Mouse (Mus musculus) liver, adult 2 months (tissue): ENCODE results near the gene Agtpbp1. TPM values are rescaled to one million over a fixed set of nuclear protein-coding genes. Genes with fewer than 3 reads are reported as not detected.

ENCODE experiments used
- DNase-seq: peaks from one replicate; pipeline ENCODE4 v3.0.0-alpha.2; 2011; ENCODE audit warnings: low read depth, low spot score; ENCODE audit errors: extremely low read depth
- H3K27ac ChIP-seq: fragments of 200-500 bp; replicated peaks from 2 replicates; pipeline ENCODE4 v1.5.1; 2012; ENCODE audit warnings: low read depth, mild to moderate bottlenecking, control low read depth, inconsistent platforms, low read length; ENCODE audit not compliant: insufficient read depth
- H3K27me3 ChIP-seq: fragments of 200-500 bp; 2 replicates; pipeline ENCODE4 v1.6.1; 2012; ENCODE audit warnings: mild to moderate bottlenecking, moderate library complexity, low read length, inconsistent platforms; ENCODE audit not compliant: control insufficient read depth, insufficient read depth
- H3K36me3 ChIP-seq: fragments of 200-500 bp; 2 replicates; pipeline ENCODE4 v1.6.1; 2012; ENCODE audit warnings: low read length, inconsistent platforms; ENCODE audit not compliant: control insufficient read depth, insufficient read depth
- H3K4me1 ChIP-seq: fragments of 200-500 bp; 2 replicates; pipeline ENCODE4 v1.6.1; 2011; ENCODE audit warnings: low read length; ENCODE audit not compliant: control insufficient read depth, insufficient read depth
- H3K4me3 ChIP-seq: fragments of 200-500 bp; 2 replicates; pipeline ENCODE4 v1.5.1; 2011; ENCODE audit warnings: low read depth, mild to moderate bottlenecking, control low read depth, low read length, moderate library complexity; ENCODE audit not compliant: insufficient read depth
- H3K79me2 ChIP-seq: fragments of 200-500 bp; 2 replicates; pipeline ENCODE4 v1.6.1; 2012; ENCODE audit warnings: inconsistent platforms, mild to moderate bottlenecking, low read length, moderate library complexity; ENCODE audit not compliant: control insufficient read depth, insufficient read depth
- H3K9ac ChIP-seq: fragments of 200-500 bp; 2 replicates; pipeline ENCODE4 v1.6.1; 2012; ENCODE audit warnings: low read depth, mild to moderate bottlenecking, control low read depth, inconsistent platforms, low read length
- CTCF ChIP-seq: fragments of 200-500 bp; IDR thresholded peaks from 2 replicates; pipeline ENCODE4 v1.5.1; 2011; ENCODE audit warnings: low read depth, low read length, control low read depth
- POLR2A ChIP-seq: fragments of 200-500 bp; IDR thresholded peaks from 2 replicates; pipeline ENCODE4 v1.6.1; 2011; ENCODE audit warnings: low read length, control low read depth; ENCODE audit not compliant: insufficient read depth; ENCODE audit errors: extremely low read depth
- WGBS: fragments of 180-500 bp; shearing (Covaris S2); methylation state at CpG from one replicate; pipeline ENCODE4 v1.1.7; 2018; 5-methylcytosine and 5-hydroxymethylcytosine counted together
- polyA plus RNA-seq: library from polyadenylated mRNA; depleted of rRNA; stranded (reverse); fragments of >200 nt; gene quantifications from 2 replicates; pipeline ENCODE4 v1.2.3, GENCODE M21; 2012
- total RNA-seq: library from RNA; depleted of rRNA; stranded (reverse); fragments of >200 nt; gene quantifications from 2 replicates; pipeline ENCODE4 v1.2.3, GENCODE M21; 2014

Gene Agtpbp1
- total and polyA plus RNA-seq, 2 experiments: 1.9 to 10.0 TPM

GRCm38 (mm10) chr13:59621643-59622489, 36.8 kb upstream of the Agtpbp1 start:
- WGBS: 90% methylated on average over 7 of the region's 7 CpGs
- peaks cover 58% of the 10 kb centered on the region for H3K36me3 ChIP-seq
- no peaks in the 10 kb centered on the region for H3K4me1 ChIP-seq
- H3K27me3 ChIP-seq: no peaks in the 10 kb centered on the region
- H3K9ac ChIP-seq: no peak overlapping the region
- TF ChIP-seq CTCF: no peak
- no peak for TF ChIP-seq POLR2A
- H3K4me3 ChIP-seq: no peak overlapping the region
- H3K79me2 ChIP-seq: no peaks in the 10 kb centered on the region
- H3K27ac ChIP-seq: no peak overlapping the region
- no peak for DNase-seq

DNA sequence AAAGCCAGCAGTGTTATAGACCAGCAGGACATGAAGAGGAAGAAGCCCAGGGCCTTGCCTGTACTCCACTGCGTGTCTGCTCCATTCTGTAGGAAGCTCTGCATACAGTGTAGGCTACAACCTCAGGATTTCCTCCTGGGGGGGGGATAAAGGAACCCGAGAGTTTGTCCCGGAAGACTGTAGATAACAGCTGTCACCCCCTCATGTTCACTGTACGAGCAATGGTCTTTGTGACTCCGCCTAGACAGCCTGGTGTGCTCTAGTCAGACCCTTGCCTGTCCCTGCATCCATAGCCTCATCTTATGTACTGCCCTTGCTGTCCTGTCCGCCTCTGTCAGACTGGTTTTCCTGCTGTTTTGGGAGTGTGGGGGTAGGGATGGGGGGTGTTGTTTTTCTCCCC, 33.4 kb upstream of the Agtpbp1 start:
- no peaks in the 10 kb centered on the region for H3K79me2 ChIP-seq
- TF ChIP-seq POLR2A (no peak), CTCF (no peak)
- no peak overlapping the region for H3K27ac ChIP-seq
- H3K27me3 ChIP-seq: no peaks in the 10 kb centered on the region
- no peak overlapping the region for H3K4me3 ChIP-seq
- 86% methylated on average over 6 of the region's 6 CpGs for WGBS
- H3K4me1 ChIP-seq: no peaks in the 10 kb centered on the region
- DNase-seq: no peak
- no peak overlapping the region for H3K9ac ChIP-seq
- peaks cover 35% of the 10 kb centered on the region for H3K36me3 ChIP-seq

GRCm38 (mm10) chr13:59615554-59615953, 30.5 kb upstream of the Agtpbp1 start:
- Histone ChIP-seq H3K9ac (no peak overlapping the region), H3K4me1 (no peaks in the 10 kb centered on the region), H3K36me3 (peaks cover 16% of the 10 kb centered on the region), H3K27ac (no peak overlapping the region), H3K4me3 (no peak overlapping the region), H3K27me3 (no peaks in the 10 kb centered on the region), H3K79me2 (no peaks in the 10 kb centered on the region)
- 22% methylated on average over 4 of the region's 4 CpGs for WGBS
- DNase-seq: peak; percentile 39
- TF ChIP-seq POLR2A: no peak
- no peak for TF ChIP-seq CTCF

DNA sequence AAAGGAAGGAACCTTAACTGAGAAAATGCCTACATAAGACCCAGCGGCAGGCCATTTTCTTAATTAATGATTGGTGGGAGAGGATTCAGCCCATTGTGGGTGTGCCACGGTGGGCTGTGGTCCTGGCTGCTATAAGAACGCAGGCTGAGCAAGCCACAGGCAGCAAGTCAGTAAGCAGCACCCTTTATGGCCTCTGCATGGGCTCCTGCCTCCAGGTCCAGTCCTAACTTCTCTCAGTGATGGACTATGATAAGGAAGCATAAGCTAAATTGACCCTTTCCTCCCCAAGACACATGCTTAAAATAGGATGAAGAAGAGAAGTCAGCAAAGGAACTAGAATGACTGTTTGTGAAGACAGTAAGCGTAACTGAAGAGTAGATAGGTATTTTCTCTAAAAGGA, 30.1 kb upstream of the Agtpbp1 start:
- Histone ChIP-seq H3K27ac (no peak overlapping the region), H3K79me2 (no peaks in the 10 kb centered on the region), H3K36me3 (peaks cover 16% of the 10 kb centered on the region), H3K27me3 (no peaks in the 10 kb centered on the region), H3K4me1 (no peaks in the 10 kb centered on the region), H3K4me3 (no peak overlapping the region), H3K9ac (no peak overlapping the region)
- TF ChIP-seq CTCF: no peak
- TF ChIP-seq POLR2A: no peak
- DNase-seq: no peak
- WGBS: 97% methylated on average over 4 of the region's 4 CpGs

DNA sequence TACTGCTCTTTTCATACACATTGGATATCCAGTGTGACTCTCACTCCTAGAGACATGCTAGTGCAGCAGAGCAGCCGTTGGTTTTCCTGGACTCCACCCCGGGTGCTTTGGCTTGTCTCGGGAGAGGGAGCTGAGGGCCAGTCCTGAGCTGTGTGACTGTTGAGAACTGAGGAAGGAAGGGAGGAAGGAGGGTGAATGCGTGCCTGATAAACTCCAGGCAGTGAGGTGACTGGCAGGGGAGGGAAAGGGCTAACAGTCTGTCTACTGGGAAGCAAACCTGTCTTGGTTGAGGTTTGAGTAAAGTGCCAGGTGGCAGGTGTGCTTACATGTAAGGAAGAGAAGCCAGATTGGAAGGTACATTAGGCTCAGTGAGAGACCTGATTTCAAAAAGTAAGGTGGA, 28.8 kb upstream of the Agtpbp1 start:
- H3K36me3 ChIP-seq: peaks cover 21% of the 10 kb centered on the region
- no peaks in the 10 kb centered on the region for H3K4me1 ChIP-seq
- no peak for DNase-seq
- no peak overlapping the region for H3K9ac ChIP-seq
- 74% methylated on average over 4 of the region's 4 CpGs for WGBS
- no peaks in the 10 kb centered on the region for H3K79me2 ChIP-seq
- no peak for TF ChIP-seq POLR2A
- TF ChIP-seq CTCF: no peak
- no peaks in the 10 kb centered on the region for H3K27me3 ChIP-seq
- no peak overlapping the region for H3K4me3 ChIP-seq
- no peak overlapping the region for H3K27ac ChIP-seq

- Histone ChIP-seq H3K4me1 (no peaks in the 10 kb centered on the region), H3K27me3 (no peaks in the 10 kb centered on the region), H3K27ac (no peak overlapping the region), H3K4me3 (no peak overlapping the region), H3K9ac (no peak overlapping the region), H3K36me3 (peaks cover 20% of the 10 kb centered on the region; the same call in 1 of the 2 replicates), H3K79me2 (no peaks in the 10 kb centered on the region)
- no peak for DNase-seq
- 97% methylated on average over 2 of the region's 2 CpGs for WGBS
- TF ChIP-seq POLR2A: no peak
- TF ChIP-seq CTCF: no peak
These were observed 25.4 kb upstream of the Agtpbp1 start for GRCm38 (mm10) chr13:59610437-59610836.
